Mouse (Mus musculus): Measurements from ENCODE around the gene 4921501E09Rik.

DNA sequence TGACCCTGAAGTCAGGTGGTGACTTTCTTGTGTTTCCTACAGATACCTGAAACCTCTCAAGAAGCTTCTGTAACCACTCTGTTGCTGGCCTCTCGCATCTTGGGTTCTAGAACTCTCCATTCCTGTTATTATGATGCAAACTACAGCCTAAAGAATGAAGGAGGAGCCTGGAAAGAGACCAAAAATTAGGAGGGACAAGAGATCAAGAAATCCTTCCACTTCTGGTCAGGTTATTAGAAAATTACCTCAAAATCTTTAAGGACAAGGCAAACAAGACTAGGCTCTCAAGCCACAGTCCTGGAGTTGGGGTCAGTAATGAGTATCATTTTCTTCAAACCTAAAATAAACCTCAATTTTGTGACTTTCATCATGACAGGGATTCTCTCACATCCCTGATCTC is at the start of gene 4921501E09Rik:
- TF ChIP-seq CTCF (IDR thresholded peaks at IDR 0.05; ENCODE audit: low read depth, low read length), result no peak
- no peak for TF ChIP-seq POLR2A (IDR thresholded peaks at IDR 0.05; ENCODE audit: extremely low read depth, insufficient read depth, low read length)

All from liver, adult 2 months (tissue).